Mouse (Mus musculus) cerebellum, adult 9-10 months (tissue): ENCODE measurements around the gene Psip1.
"Not testable (repeated sequence)": the region's sequence is repeated elsewhere in the genome, so short reads cannot be mapped to it uniquely, and the experiment has no call there.

ENCODE experiments used
- DNase-seq: peaks from one replicate; pipeline ENCODE4 v3.0.0; 2022

Psip1 gene

GRCm38 (mm10) chr4:83500154-83501036 lies 14.1 kb upstream of the Psip1 start:
- no peak for DNase-seq

- DNase-seq = not testable (repeated sequence)
Measured at GRCm38 (mm10) chr4:83497013-83497412, 10.8 kb upstream of the Psip1 start.

- no peak for DNase-seq
Measured at GRCm38 (mm10) chr4:83493112-83493511, 6.9 kb upstream of the Psip1 start.

- DNase-seq = no peak
Measured at GRCm38 (mm10) chr4:83489121-83489520, 2.9 kb upstream of the Psip1 start.

- DNase-seq = peak; percentile 89
Measured at GRCm38 (mm10) chr4:83485735-83486116, 533 bp downstream of the Psip1 start.

GRCm38 (mm10) chr4:83485250-83485649 lies 1.0 kb downstream of the Psip1 start:
- DNase-seq = no peak

- no peak for DNase-seq
Measured at GRCm38 (mm10) chr4:83468208-83468607, 18.1 kb downstream of the Psip1 start.

- DNase-seq = peak; percentile 93
Measured at GRCm38 (mm10) chr4:83467615-83468014, 18.6 kb downstream of the Psip1 start.

GRCm38 (mm10) chr4:83464827-83465226 lies 21.4 kb downstream of the Psip1 start:
- DNase-seq = no peak

GRCm38 (mm10) chr4:83460106-83460505 lies 26.2 kb downstream of the Psip1 start:
- no peak for DNase-seq

- DNase-seq = no peak
Measured at GRCm38 (mm10) chr4:83450785-83451184, 35.5 kb downstream of the Psip1 start.

GRCm38 (mm10) chr4:83441050-83441449 lies 45.2 kb downstream of the Psip1 start:
- no peak for DNase-seq

- no peak for DNase-seq
Measured at GRCm38 (mm10) chr4:83439045-83439444, 47.2 kb downstream of the Psip1 start.

- DNase-seq = no peak
Measured at GRCm38 (mm10) chr4:83438116-83438515, 48.1 kb downstream of the Psip1 start.

- DNase-seq = no peak
Measured at GRCm38 (mm10) chr4:83436375-83436774, 49.9 kb downstream of the Psip1 start.

- no peak for DNase-seq
Measured at GRCm38 (mm10) chr4:83432901-83433300, 53.4 kb downstream of the Psip1 start.

- DNase-seq = no peak
Measured at GRCm38 (mm10) chr4:83431950-83432349, 54.3 kb downstream of the Psip1 start.

GRCm38 (mm10) chr4:83428845-83429244 lies 57.4 kb downstream of the Psip1 start:
- no peak for DNase-seq

- DNase-seq = no peak
Measured at GRCm38 (mm10) chr4:83427696-83428095, 58.6 kb downstream of the Psip1 start.

GRCm38 (mm10) chr4:83427141-83427540 lies 59.1 kb downstream of the Psip1 start:
- DNase-seq = no peak

- no peak for DNase-seq
Measured at GRCm38 (mm10) chr4:83425119-83425518, 61.1 kb downstream of the Psip1 start.

- DNase-seq = peak; percentile 58
Measured at GRCm38 (mm10) chr4:83423641-83424040, 62.6 kb downstream of the Psip1 start.

- DNase-seq = no peak
Measured at GRCm38 (mm10) chr4:83418781-83419180, 67.5 kb downstream of the Psip1 start.

- DNase-seq = no peak
Measured at GRCm38 (mm10) chr4:83417820-83418186, 68.5 kb downstream of the Psip1 start.
